Comparison of ENCODE assay signal across 8 mouse cellular contexts in the genomic region with DNA sequence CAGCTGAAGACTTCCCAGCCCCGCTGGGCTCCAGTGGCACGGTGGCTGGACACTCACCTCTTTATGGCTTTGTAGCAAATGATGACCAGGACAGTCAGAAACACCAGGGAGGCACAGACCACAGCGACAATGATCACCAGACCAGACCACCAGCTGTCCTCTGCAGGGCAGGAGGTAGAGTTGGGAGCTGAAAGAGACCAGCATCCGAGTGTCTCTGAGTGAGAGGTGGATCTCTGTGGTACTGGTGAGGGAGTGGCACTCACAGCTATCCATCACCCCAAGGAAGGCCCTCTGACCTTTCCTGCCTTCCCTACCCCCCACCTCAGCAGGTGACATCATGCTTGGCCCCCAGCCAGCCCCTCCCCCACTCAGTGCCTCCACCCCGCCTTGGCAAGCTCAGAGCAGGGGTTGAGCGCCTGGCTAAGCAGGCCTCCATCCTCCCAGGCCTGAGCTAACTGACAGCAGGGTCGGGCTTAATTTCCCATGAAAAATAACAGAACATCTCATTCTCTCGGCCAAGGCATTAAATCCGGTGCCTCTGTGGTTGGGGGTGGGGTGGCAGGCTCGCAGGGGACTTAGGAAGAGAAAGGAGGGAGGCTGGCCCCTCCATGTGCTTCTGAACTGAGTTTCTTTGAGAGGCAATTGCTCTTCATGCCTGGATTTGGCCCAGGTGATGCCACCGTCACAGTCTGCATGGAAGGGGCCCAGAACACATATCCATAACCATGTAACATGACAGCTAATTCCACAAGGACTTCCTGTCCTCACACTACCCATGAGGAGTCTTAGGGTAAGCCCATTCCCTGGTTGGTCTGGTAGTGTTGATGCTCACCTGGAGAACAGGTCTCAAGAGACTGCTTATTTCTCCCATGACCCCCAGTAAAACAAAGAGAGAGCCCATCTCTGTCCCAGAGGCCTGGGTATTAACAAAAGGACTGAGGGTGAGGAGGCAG. TPM values are rescaled to one million over a fixed set of nuclear protein-coding genes. Genes with fewer than 3 reads are reported as not detected.
DNase-seq lines count a peak whose midpoint lies in the region; ATAC-seq and TF ChIP-seq lines count a peak whose summit lies in the region.

No protein-coding gene starts in this region.

- no peaks in the 10 kb centered on the region for H3K27me3 ChIP-seq in intestine, postnatal 0 days (replicated peaks; ENCODE audit: control insufficient read depth, insufficient read depth, low read length)
- H3K27me3 ChIP-seq in midbrain, embryonic 11.5 days (ENCODE audit: control insufficient read depth, insufficient read depth, low read length) = no peaks in the 10 kb centered on the region

- H3K36me3 ChIP-seq in intestine, postnatal 0 days (ENCODE audit: control insufficient read depth, insufficient read depth) = no peaks in the 10 kb centered on the region
- H3K36me3 ChIP-seq in midbrain, embryonic 11.5 days (ENCODE audit: control insufficient read depth, insufficient read depth, low read length) = no peaks in the 10 kb centered on the region

- TF ChIP-seq CTCF in intestine, postnatal 0 days (IDR thresholded peaks at IDR 0.05; ENCODE audit: low read depth) = no peak

- no peak overlapping the region for H3K9ac ChIP-seq in intestine, postnatal 0 days (ENCODE audit: low read depth, low read length)
- 0 out of 2 replicates have a peak overlapping the region, but pooled peaks have one; percentile 16 for H3K9ac ChIP-seq in midbrain, embryonic 11.5 days (ENCODE audit: low read length)

- H3K4me2 ChIP-seq in intestine, postnatal 0 days (replicated peaks; ENCODE audit: low read depth) = no peak overlapping the region
- H3K4me2 ChIP-seq in midbrain, embryonic 11.5 days = no peak overlapping the region; the same call in 1 of the 2 replicates

- H3K9me3 ChIP-seq in intestine, postnatal 0 days (ENCODE audit: control insufficient read depth) = no peaks in the 10 kb centered on the region
- H3K9me3 ChIP-seq in midbrain, embryonic 11.5 days (ENCODE audit: control insufficient read depth, low read length) = no peaks in the 10 kb centered on the region

- DNase-seq in cerebellum, adult 11-12 months = peak; percentile 16
- no peak for DNase-seq in cerebellum, adult 8-10 months
- peak; percentile 9 for DNase-seq in urinary bladder, postnatal 14 days (ENCODE audit: low spot score)
- no peak for DNase-seq in urinary bladder, postnatal 10 days (ENCODE audit: low spot score)
- DNase-seq in midbrain, embryonic 11.5 days (ENCODE audit: low spot score, missing footprints) = peak; percentile 91
- DNase-seq in spleen, postnatal 36 days (ENCODE audit: low spot score in 2 of 2) = no peak
- no peak for DNase-seq in lung, postnatal 36 days

- H3K4me3 ChIP-seq in intestine, postnatal 0 days (ENCODE audit: low read depth, low read length) = no peak overlapping the region
- no peak overlapping the region for H3K4me3 ChIP-seq in midbrain, embryonic 11.5 days (ENCODE audit: low read depth, low read length)

- 37% methylated on average over 11 of the region's 11 CpGs for WGBS in intestine, postnatal 0 days
- 28% methylated on average over 11 of the region's 11 CpGs for WGBS in midbrain, embryonic 11.5 days

- no peaks in the 10 kb centered on the region for H3K4me1 ChIP-seq in intestine, postnatal 0 days (replicated peaks; ENCODE audit: control insufficient read depth, insufficient read depth, low read length)
- peaks cover 13% of the 10 kb centered on the region for H3K4me1 ChIP-seq in midbrain, embryonic 11.5 days (ENCODE audit: control insufficient read depth, insufficient read depth, low read length)

- no peak overlapping the region for H3K27ac ChIP-seq in intestine, postnatal 0 days (ENCODE audit: low read depth, low read length)
- H3K27ac ChIP-seq in midbrain, embryonic 11.5 days (ENCODE audit: low read depth, low read length) = peak overlapping the region; percentile 50

- ATAC-seq in intestine, postnatal 0 days = 0 out of 2 replicates have a peak, but pooled peaks have one; percentile 6
- peak; percentile 75 for ATAC-seq in midbrain, embryonic 11.5 days (ENCODE audit: low FRiP score)

RNA-seq across cellular contexts. Expression of gene Prima1, which starts 39.1 kb away (rescaled TPM):
- 0.44 and 0.51 TPM in 2 replicates for polyA plus RNA-seq in intestine, postnatal 0 days (2015; fragmentation: Nextera tagmentation; extraction: Ambion mirVana)
- polyA plus RNA-seq in midbrain, embryonic 11.5 days (2014; fragmentation: Nextera tagmentation; extraction: Ambion mirVana) = 2.0 and 2.3 TPM in 2 replicates

Comparison
In these comparisons a context has a peak if more than half of its experiments do, and no peak if none do; other contexts are left out.
1. DNase-seq: peak in cerebellum, adult 11-12 months (single experiment), urinary bladder, postnatal 14 days (single experiment) and midbrain, embryonic 11.5 days (single experiment); none in cerebellum, adult 8-10 months (single experiment), urinary bladder, postnatal 10 days (single experiment), spleen, postnatal 36 days (0 of 2) and lung, postnatal 36 days (single experiment).